Mouse (Mus musculus) heart, adult 2 months (tissue): ENCODE data around the gene Pacsin2.

Experiments used
- CTCF ChIP-seq: fragments of 200-600 bp; IDR thresholded peaks from 2 replicates; pipeline ENCODE4 v1.8.1; 2022; ENCODE audit warnings: antibody characterized with exemption, mild to moderate bottlenecking, moderate library complexity
- EP300 ChIP-seq: fragments of 200-500 bp; IDR thresholded peaks from 2 replicates; pipeline ENCODE4 v1.6.1; 2011; ENCODE audit warnings: low read depth, low read length, control low read depth; ENCODE audit not compliant: insufficient read depth

DNA sequence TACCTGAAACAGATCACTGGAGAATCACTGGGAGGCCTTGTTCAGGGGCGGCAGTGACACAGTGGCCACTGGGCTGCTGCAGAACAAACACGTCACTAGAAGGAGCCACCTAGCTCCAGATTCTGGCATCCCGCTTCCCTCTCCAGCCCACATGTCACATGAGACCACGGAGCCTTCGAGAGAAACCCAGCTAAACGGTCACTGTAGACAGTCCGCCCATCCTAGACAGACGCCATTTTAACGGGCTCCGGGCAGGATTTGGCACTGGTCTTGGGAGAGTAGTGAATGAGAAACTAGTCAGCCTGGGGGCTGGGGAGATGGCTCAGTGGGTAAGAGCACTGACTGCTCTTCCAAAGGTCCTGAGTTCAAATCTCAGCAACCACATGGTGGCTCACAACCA lies 19.9 kb upstream of the Pacsin2 start:
- no peak for TF ChIP-seq EP300
- TF ChIP-seq CTCF = no peak
